Mouse (Mus musculus): Measurements from ENCODE around the gene Map2k6.

DNA sequence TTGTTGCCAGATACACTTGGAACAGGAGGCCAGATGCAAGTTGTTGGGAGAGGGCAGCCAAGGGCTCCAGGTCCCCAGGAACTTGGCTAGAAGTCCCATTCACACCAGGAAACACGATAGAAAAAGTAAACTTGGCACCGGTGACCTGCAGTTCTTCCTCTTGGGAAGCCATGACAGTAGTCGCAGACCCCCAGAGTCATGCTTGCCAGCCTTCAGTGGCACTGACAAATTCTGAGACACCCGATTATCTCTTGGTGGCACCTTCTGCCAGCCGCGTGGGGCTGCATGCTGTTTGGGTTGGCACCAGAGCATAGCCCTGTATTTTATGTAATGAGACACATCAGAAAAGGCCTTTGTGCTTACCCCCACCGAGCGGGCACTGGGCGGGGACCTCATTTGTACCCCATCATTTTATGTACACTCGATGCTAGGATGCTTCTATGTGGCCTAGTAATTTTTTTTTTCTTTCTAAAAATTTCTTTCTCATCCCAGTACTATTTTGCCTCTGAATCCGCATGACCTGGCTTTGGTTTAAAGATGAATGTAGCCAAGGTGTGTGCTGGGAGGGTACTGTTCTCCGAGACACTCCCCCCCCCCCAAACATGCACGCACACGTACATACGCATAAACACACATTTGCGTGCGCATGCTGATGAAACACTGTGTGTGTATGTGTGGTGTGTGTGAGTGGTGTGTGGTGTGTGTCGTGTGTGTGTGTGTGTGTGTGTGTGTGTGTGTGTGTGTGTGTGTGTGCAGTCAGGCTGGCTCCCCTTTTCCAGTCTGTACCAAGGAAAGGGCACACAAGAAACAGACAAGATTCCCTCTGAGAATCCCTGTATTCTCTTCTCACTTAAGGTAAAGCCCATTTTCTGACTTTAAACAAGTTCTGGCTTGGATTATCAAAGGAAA is 79.3 kb downstream of the Map2k6 start:
- TF ChIP-seq CTCF (IDR thresholded peaks at IDR 0.05; ENCODE audit: low read depth, low read length): no peak
- no peak for TF ChIP-seq POLR2A (IDR thresholded peaks at IDR 0.05; ENCODE audit: extremely low read depth, insufficient read depth, low read length)

Data from liver, adult 2 months (tissue).